25 mouse cellular contexts compared by ENCODE assay signal in genomic region chr7:84227652-84228051, GRCm38 (mm10).
A peak's percentile ranks its signal among the peaks of the same experiment; 100 is the strongest.
DNase-seq lines count a peak whose midpoint lies in the region; ATAC-seq and TF ChIP-seq lines count a peak whose summit lies in the region.
"Had no signal": no experiment of that assay in that cellular context is flagged by ENCODE, and none has a peak within 500 bp of the region (broad histone marks: within the 10 kb centered on the region; RNA-seq: fewer than 3 reads in every experiment).

No protein-coding gene starts in this region.

- no peak for ATAC-seq in kidney, embryonic 15.5 days (replicated peaks; ENCODE audit: low FRiP score)
- ATAC-seq in intestine, embryonic 15.5 days: peak; percentile 70
- peak; percentile 61 for ATAC-seq in intestine, postnatal 0 days
- ATAC-seq: forebrain, embryonic 14.5 days; forebrain, embryonic 16.5 days had no signal

- H3K36me3 ChIP-seq in kidney, embryonic 15.5 days: no peaks in the 10 kb centered on the region
- no peaks in the 10 kb centered on the region for H3K36me3 ChIP-seq in intestine, embryonic 15.5 days
- no peaks in the 10 kb centered on the region for H3K36me3 ChIP-seq in intestine, postnatal 0 days (ENCODE audit: control insufficient read depth, insufficient read depth)
- H3K36me3 ChIP-seq: embryonic facial prominence, embryonic 13.5 days; embryonic facial prominence, embryonic 15.5 days; forebrain, embryonic 10.5 days; forebrain, embryonic 12.5 days had no signal

- H3K9me3 ChIP-seq in kidney, embryonic 15.5 days (replicated peaks): no peaks in the 10 kb centered on the region
- H3K9me3 ChIP-seq in intestine, embryonic 15.5 days: no peaks in the 10 kb centered on the region
- no peaks in the 10 kb centered on the region for H3K9me3 ChIP-seq in intestine, postnatal 0 days (ENCODE audit: control insufficient read depth)
- H3K9me3 ChIP-seq: embryonic facial prominence, embryonic 13.5 days; embryonic facial prominence, embryonic 15.5 days; forebrain, embryonic 10.5 days; forebrain, embryonic 12.5 days had no signal

- WGBS in kidney, embryonic 15.5 days: 73% methylated on average over 1 of the region's 1 CpGs
- 64% methylated on average over 1 of the region's 1 CpGs for WGBS in intestine, embryonic 15.5 days
- WGBS in intestine, postnatal 0 days: 17% methylated on average over 1 of the region's 1 CpGs

- H3K27ac ChIP-seq in kidney, embryonic 15.5 days: no peak overlapping the region
- H3K27ac ChIP-seq in intestine, embryonic 15.5 days: no peak overlapping the region
- H3K27ac ChIP-seq in intestine, postnatal 0 days (ENCODE audit: low read depth, low read length): peak overlapping the region; percentile 24; the same call in 1 of the 2 replicates
- H3K27ac ChIP-seq: embryonic facial prominence, embryonic 13.5 days; embryonic facial prominence, embryonic 15.5 days; forebrain, embryonic 10.5 days; forebrain, embryonic 12.5 days had no signal

- peak; percentile 6 for DNase-seq in kidney, adult 18-20 months
- peak; percentile 17 for DNase-seq in adipocyte (ENCODE audit: low spot score)
- DNase-seq in urinary bladder, adult 2 months (ENCODE audit: low spot score): no peak
- DNase-seq in adrenal gland, postnatal 4 days (ENCODE audit: low spot score in 2 of 2): no peak
- no peak for DNase-seq in frontal cortex, postnatal 14 days (ENCODE audit: low spot score in 2 of 2)
- DNase-seq: adrenal gland, adult 8-10 months; adrenal gland, postnatal 14 days; adrenal gland, postnatal 36 days; cerebellum, adult 11 months; cerebellum, adult 18-20 months; cerebellum, adult 8-10 months; cerebellum, adult 9-11 months; cerebellum, postnatal 14 days; cerebellum, postnatal 36 days; embryo, embryonic 11 days had no signal

- H3K27me3 ChIP-seq in kidney, embryonic 15.5 days: no peaks in the 10 kb centered on the region
- no peaks in the 10 kb centered on the region for H3K27me3 ChIP-seq in intestine, embryonic 15.5 days (replicated peaks)
- H3K27me3 ChIP-seq in intestine, postnatal 0 days (replicated peaks; ENCODE audit: control insufficient read depth, insufficient read depth, low read length): no peaks in the 10 kb centered on the region
- H3K27me3 ChIP-seq: embryonic facial prominence, embryonic 13.5 days; embryonic facial prominence, embryonic 15.5 days; forebrain, embryonic 12.5 days had no signal

- H3K4me2 ChIP-seq in kidney, embryonic 15.5 days: no peak overlapping the region
- no peak overlapping the region for H3K4me2 ChIP-seq in intestine, embryonic 15.5 days (replicated peaks)
- no peak overlapping the region for H3K4me2 ChIP-seq in intestine, postnatal 0 days (replicated peaks; ENCODE audit: low read depth)
- H3K4me2 ChIP-seq: embryonic facial prominence, embryonic 13.5 days; embryonic facial prominence, embryonic 15.5 days; forebrain, embryonic 12.5 days had no signal

- H3K9ac ChIP-seq in kidney, embryonic 15.5 days: no peak overlapping the region
- no peak overlapping the region for H3K9ac ChIP-seq in intestine, embryonic 15.5 days
- H3K9ac ChIP-seq in intestine, postnatal 0 days (ENCODE audit: low read depth, low read length): no peak overlapping the region
- H3K9ac ChIP-seq: embryonic facial prominence, embryonic 13.5 days; embryonic facial prominence, embryonic 15.5 days; forebrain, embryonic 12.5 days had no signal

- no peak overlapping the region for H3K4me3 ChIP-seq in kidney, embryonic 15.5 days (replicated peaks)
- no peak overlapping the region for H3K4me3 ChIP-seq in intestine, embryonic 15.5 days (replicated peaks)
- no peak overlapping the region for H3K4me3 ChIP-seq in intestine, postnatal 0 days (ENCODE audit: low read depth, low read length)
- H3K4me3 ChIP-seq: embryonic facial prominence, embryonic 13.5 days; embryonic facial prominence, embryonic 15.5 days; erythroblast, embryonic 14.5 days; forebrain, embryonic 10.5 days; forebrain, embryonic 12.5 days had no signal

- TF ChIP-seq CTCF in intestine, postnatal 0 days (IDR thresholded peaks at IDR 0.05; ENCODE audit: low read depth): no peak

- H3K4me1 ChIP-seq in kidney, embryonic 15.5 days: no peaks in the 10 kb centered on the region
- H3K4me1 ChIP-seq in intestine, embryonic 15.5 days (replicated peaks): no peaks in the 10 kb centered on the region
- no peaks in the 10 kb centered on the region for H3K4me1 ChIP-seq in intestine, postnatal 0 days (replicated peaks; ENCODE audit: control insufficient read depth, insufficient read depth, low read length)
- H3K4me1 ChIP-seq: embryonic facial prominence, embryonic 13.5 days; embryonic facial prominence, embryonic 15.5 days; forebrain, embryonic 10.5 days; forebrain, embryonic 12.5 days had no signal

Comparison
In these comparisons a context has a peak if more than half of its experiments do, and no peak if none do; other contexts are left out.
1. DNase-seq: peak in kidney, adult 18-20 months (single experiment) and adipocyte (single experiment); none in urinary bladder, adult 2 months (single experiment), adrenal gland, postnatal 4 days (0 of 2) and frontal cortex, postnatal 14 days (0 of 2).